Mouse (Mus musculus): ENCODE results near the gene Ryr3. TPM values are rescaled to one million over a fixed set of nuclear protein-coding genes. Genes with fewer than 3 reads are reported as not detected.

Ryr3 gene
- polyA plus RNA-seq, 1 experiment from 2014 or later: 2.1 TPM

DNA sequence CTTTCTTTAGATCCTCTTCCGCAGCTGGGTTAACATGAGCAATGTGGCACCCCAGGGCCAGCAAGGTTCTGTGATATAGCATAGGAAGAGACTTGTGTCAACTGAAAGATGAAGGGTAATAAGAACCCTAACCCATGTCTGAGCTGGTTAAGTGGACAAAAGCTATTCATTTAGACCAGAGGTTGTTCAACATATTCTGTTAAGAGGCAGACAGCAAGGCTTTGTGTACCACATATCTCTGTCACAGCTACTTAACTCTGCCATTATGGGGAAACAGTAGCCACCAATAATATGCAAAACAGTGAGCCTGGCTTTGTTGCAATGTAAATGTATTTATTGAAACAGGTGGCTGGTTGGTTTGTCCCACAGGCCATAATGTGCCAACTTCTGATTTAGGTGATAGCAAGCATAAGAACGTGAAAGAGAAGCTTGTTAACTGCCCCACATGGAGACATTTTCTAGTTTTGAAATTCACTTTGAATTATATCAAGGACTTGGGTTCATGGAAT is 350.8 kb downstream of the Ryr3 start:
- Histone ChIP-seq H3K9ac (ENCODE audit: low read length) (no peak overlapping the region), H3K4me1 (replicated peaks; ENCODE audit: control insufficient read depth, insufficient read depth) (no peaks in the 10 kb centered on the region), H3K36me3 (ENCODE audit: control insufficient read depth, insufficient read depth, low read length) (no peaks in the 10 kb centered on the region), H3K9me3 (ENCODE audit: control insufficient read depth, low read length) (no peaks in the 10 kb centered on the region), H3K4me2 (replicated peaks; ENCODE audit: low read depth) (no peak overlapping the region), H3K4me3 (ENCODE audit: low read depth, low read length) (no peak overlapping the region), H3K27me3 (ENCODE audit: control insufficient read depth, insufficient read depth, low read length) (no peaks in the 10 kb centered on the region), H3K27ac (replicated peaks) (no peak overlapping the region)
- 83% methylated on average over 2 of the region's 2 CpGs for WGBS
- no peak for ATAC-seq (ENCODE audit: low FRiP score, low TSS enrichment)
- no peak for DNase-seq (ENCODE audit: low spot score)
- no peak for TF ChIP-seq CTCF (IDR thresholded peaks at IDR 0.05; ENCODE audit: low read depth)
- no peak for TF ChIP-seq EP300 (optimal IDR thresholded peaks at IDR 0.05)

DNA sequence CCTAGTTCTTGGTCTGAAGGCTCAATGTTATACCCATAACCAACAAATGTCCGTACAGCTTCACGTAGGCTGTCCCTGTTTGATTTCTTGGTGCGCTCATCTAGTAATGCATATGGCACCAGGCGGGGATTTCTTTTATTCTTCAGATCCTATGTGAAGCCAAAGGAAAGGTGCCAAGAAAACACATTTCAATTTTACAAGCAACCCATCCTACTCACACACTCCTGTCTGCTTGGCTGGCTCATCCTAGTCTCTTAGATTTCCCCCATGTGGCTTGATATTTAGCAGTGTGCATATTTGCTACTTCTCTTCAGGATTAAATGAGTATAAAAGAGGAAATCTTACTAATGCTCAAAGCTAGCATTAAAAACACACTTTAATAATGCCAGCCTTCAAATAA is 355.1 kb downstream of the Ryr3 start:
- no peak overlapping the region for H3K4me2 ChIP-seq (replicated peaks; ENCODE audit: low read depth)
- TF ChIP-seq CTCF (IDR thresholded peaks at IDR 0.05; ENCODE audit: low read depth) (no peak), EP300 (optimal IDR thresholded peaks at IDR 0.05) (no peak)
- no peak for ATAC-seq (ENCODE audit: low FRiP score, low TSS enrichment)
- no peak for DNase-seq (ENCODE audit: low spot score)
- no peaks in the 10 kb centered on the region for H3K36me3 ChIP-seq (ENCODE audit: control insufficient read depth, insufficient read depth, low read length)
- H3K4me1 ChIP-seq (replicated peaks; ENCODE audit: control insufficient read depth, insufficient read depth): no peaks in the 10 kb centered on the region
- no peaks in the 10 kb centered on the region for H3K9me3 ChIP-seq (ENCODE audit: control insufficient read depth, low read length)
- WGBS: 95% methylated on average over 4 of the region's 4 CpGs
- no peak overlapping the region for H3K9ac ChIP-seq (ENCODE audit: low read length)
- no peaks in the 10 kb centered on the region for H3K27me3 ChIP-seq (ENCODE audit: control insufficient read depth, insufficient read depth, low read length)
- H3K4me3 ChIP-seq (ENCODE audit: low read depth, low read length): no peak overlapping the region
- no peak overlapping the region for H3K27ac ChIP-seq (replicated peaks)

DNA sequence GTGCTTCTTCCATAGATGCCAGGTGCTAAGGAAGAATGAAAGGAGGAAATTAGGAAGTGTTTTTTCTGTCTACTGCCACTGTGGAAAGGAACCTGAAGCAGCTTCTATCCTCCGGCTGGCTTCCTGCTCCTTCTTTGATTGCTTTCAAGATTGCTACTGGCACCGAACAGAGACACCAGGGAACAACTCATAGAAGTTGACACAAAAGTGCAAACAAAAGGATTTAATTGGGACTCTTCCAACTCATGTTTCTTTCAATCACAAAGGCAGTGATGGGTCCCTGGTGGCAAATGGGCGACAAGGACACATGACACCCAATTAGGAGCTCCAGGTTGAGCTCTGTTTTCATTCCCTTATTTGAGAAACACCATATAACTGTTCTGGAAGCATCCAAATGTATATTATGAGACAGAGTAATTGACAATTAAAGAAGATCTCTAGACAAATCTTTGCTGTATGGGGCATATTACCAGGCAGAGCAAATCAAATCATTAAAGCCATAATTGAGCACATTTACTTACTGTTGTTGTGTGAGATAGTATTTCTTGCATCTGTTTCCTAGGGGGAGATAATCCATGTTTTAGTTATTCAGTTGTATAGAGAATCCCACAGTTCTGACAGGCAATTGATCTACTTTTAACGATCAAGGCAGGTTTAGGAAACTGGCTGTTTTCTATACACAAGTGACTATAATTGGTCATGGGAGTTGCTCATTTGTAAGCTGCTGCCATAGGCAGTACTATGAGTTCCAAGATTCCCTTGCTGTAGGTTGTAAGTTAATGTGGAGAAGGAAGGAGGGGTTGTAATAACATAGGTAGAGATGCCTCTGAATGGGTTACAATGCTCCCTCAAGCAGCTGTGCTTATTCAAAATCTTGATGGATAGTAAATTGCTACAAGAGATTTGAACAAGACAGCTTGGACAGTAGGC is 371.0 kb downstream of the Ryr3 start:
- TF ChIP-seq CTCF (IDR thresholded peaks at IDR 0.05; ENCODE audit: low read depth): no peak
- TF ChIP-seq EP300 (optimal IDR thresholded peaks at IDR 0.05): no peak
- H3K9me3 ChIP-seq (ENCODE audit: control insufficient read depth, low read length): no peaks in the 10 kb centered on the region
- 61% methylated on average over 4 of the region's 4 CpGs for WGBS
- H3K4me3 ChIP-seq (ENCODE audit: low read depth, low read length): no peak overlapping the region
- ATAC-seq (ENCODE audit: low FRiP score, low TSS enrichment): no peak
- H3K4me2 ChIP-seq (replicated peaks; ENCODE audit: low read depth): no peak overlapping the region
- no peaks in the 10 kb centered on the region for H3K4me1 ChIP-seq (replicated peaks; ENCODE audit: control insufficient read depth, insufficient read depth)
- no peak for DNase-seq (ENCODE audit: low spot score)
- H3K27me3 ChIP-seq (ENCODE audit: control insufficient read depth, insufficient read depth, low read length): no peaks in the 10 kb centered on the region
- no peak overlapping the region for H3K9ac ChIP-seq (ENCODE audit: low read length)
- no peak overlapping the region for H3K27ac ChIP-seq (replicated peaks)
- H3K36me3 ChIP-seq (ENCODE audit: control insufficient read depth, insufficient read depth, low read length): no peaks in the 10 kb centered on the region

DNA sequence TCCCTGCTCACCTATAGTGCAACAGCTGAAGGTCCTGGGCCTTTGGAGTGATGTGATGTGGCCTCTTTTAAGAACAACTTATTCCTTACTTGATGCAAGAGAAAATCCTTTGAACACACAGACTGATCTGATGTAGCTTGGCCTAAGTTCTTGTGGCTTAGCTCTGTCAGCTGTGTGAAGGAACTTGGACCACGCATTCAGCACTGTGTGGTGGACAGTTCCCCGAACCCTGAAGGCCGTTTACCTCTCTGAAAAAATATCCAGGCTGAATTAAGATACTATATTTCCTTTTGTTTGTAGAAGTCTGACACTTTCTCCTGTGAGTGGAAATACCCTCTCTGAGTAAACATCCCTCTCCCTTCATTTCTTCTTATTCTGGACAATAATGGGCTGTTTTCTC is 374.0 kb downstream of the Ryr3 start:
- TF ChIP-seq CTCF (IDR thresholded peaks at IDR 0.05; ENCODE audit: low read depth) (no peak), EP300 (optimal IDR thresholded peaks at IDR 0.05) (no peak)
- no peak for DNase-seq (ENCODE audit: low spot score)
- Histone ChIP-seq H3K4me1 (replicated peaks; ENCODE audit: control insufficient read depth, insufficient read depth) (no peaks in the 10 kb centered on the region), H3K9me3 (ENCODE audit: control insufficient read depth, low read length) (no peaks in the 10 kb centered on the region), H3K4me3 (ENCODE audit: low read depth, low read length) (no peak overlapping the region), H3K27me3 (ENCODE audit: control insufficient read depth, insufficient read depth, low read length) (no peaks in the 10 kb centered on the region), H3K36me3 (ENCODE audit: control insufficient read depth, insufficient read depth, low read length) (no peaks in the 10 kb centered on the region), H3K4me2 (replicated peaks; ENCODE audit: low read depth) (no peak overlapping the region), H3K27ac (replicated peaks) (no peak overlapping the region), H3K9ac (ENCODE audit: low read length) (no peak overlapping the region)
- no peak for ATAC-seq (ENCODE audit: low FRiP score, low TSS enrichment)
- 18% methylated on average over 3 of the region's 3 CpGs for WGBS

DNA sequence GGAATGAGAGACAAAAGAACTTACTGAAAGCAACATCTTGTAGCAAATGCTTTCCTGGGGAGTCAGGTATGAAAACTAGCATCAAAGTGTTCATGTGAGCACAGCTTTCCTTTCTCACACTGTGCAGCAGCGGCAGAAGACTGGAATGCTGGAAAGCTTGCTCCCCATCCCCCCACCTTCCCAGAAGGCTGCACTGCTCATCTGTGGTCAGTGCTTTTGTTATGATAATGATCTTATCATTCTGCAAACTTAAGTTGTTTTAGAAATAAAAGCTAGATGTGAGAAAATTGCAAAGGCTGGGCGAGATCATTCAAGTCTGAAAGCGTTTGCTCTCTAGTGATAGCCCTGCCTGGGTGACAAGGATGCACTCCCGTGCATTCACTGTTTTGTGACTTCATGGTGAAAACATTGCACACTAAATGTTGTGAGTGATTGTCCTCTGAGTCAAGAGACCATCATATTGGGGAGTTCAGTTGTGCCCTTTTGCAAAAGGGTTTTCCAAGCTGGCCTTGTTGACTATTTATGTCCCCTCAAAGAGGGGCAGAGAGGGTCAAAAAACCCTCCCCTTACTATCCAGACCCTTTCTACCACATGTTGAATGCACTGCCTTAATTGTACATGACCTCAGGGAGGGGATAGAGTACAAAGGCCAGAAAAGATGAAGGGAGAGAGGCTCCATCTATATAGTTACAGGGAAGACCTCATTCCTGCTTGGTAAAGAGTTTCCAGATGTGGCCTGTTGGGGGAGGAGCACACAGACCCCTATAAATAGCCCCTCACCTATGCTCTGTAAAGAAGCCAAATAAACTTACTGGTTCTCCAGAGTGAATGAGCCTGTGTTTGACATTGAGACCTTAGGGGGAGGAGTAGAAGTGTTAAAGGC is 385.2 kb downstream of the Ryr3 start:
- Histone ChIP-seq H3K4me3 (ENCODE audit: low read depth, low read length) (no peak overlapping the region), H3K9ac (ENCODE audit: low read length) (no peak overlapping the region), H3K27me3 (ENCODE audit: control insufficient read depth, insufficient read depth, low read length) (no peaks in the 10 kb centered on the region), H3K4me1 (replicated peaks; ENCODE audit: control insufficient read depth, insufficient read depth) (no peaks in the 10 kb centered on the region), H3K9me3 (ENCODE audit: control insufficient read depth, low read length) (no peaks in the 10 kb centered on the region), H3K4me2 (replicated peaks; ENCODE audit: low read depth) (no peak overlapping the region), H3K27ac (replicated peaks) (no peak overlapping the region), H3K36me3 (ENCODE audit: control insufficient read depth, insufficient read depth, low read length) (no peaks in the 10 kb centered on the region)
- no peak for ATAC-seq (ENCODE audit: low FRiP score, low TSS enrichment)
- DNase-seq (ENCODE audit: low spot score): no peak
- 28% methylated on average over 4 of the region's 4 CpGs for WGBS
- TF ChIP-seq EP300 (optimal IDR thresholded peaks at IDR 0.05) (no peak), CTCF (IDR thresholded peaks at IDR 0.05; ENCODE audit: low read depth) (no peak)
